Mouse (Mus musculus) myocyte (in vitro differentiated cells): ENCODE data around the gene Dap.

ENCODE experiments used
- CEBPB ChIP-seq: IDR thresholded peaks from 2 replicates; pipeline ENCODE4 v1.6.1; 2011; ENCODE audit warnings: mild to moderate bottlenecking, moderate library complexity; ENCODE audit not compliant: poor library complexity, insufficient read depth, severe bottlenecking
- MAX ChIP-seq: IDR thresholded peaks from one replicate; pipeline ENCODE4 v1.6.1; 2011; ENCODE audit warnings: low read depth, mild to moderate bottlenecking, control low read depth
- MYOG ChIP-seq, 3 experiments: IDR thresholded peaks; one replicate each; pipeline ENCODE4 v1.6.1; 2011; ENCODE audit warnings: control low read depth in 2 of 3, low read depth in 2 of 3, mild to moderate bottlenecking in 2 of 3; ENCODE audit not compliant: insufficient read length in 2 of 3, control insufficient read depth in 1 of 3, insufficient read depth in 1 of 3
- POLR2A ChIP-seq: IDR thresholded peaks from one replicate; pipeline ENCODE4 v1.6.1; 2011; ENCODE audit warnings: low read depth, mild to moderate bottlenecking, control low read depth, moderate library complexity; ENCODE audit not compliant: insufficient read length
- POLR2AphosphoS2 ChIP-seq: IDR thresholded peaks from one replicate; pipeline ENCODE4 v1.6.1; 2011; ENCODE audit warnings: low read depth, control low read depth; ENCODE audit not compliant: insufficient read length
- SRF ChIP-seq: IDR thresholded peaks from one replicate; pipeline ENCODE4 v1.6.1; 2011; ENCODE audit warnings: low read depth; ENCODE audit not compliant: control insufficient read depth, insufficient read length
- USF1 ChIP-seq: IDR thresholded peaks from one replicate; pipeline ENCODE4 v1.6.1; 2011; ENCODE audit warnings: low read depth, mild to moderate bottlenecking, control low read depth, moderate library complexity

- TF ChIP-seq POLR2A (no peak), MAX (no peak), MYOG (IDR thresholded peaks at IDR 0.05; ENCODE audit: control insufficient read depth in 1 of 3, insufficient read depth in 1 of 3, insufficient read length in 2 of 3, low read depth in 2 of 3) (peak in 1 of 3 experiments; percentile 44), SRF (no peak), CEBPB (no peak), POLR2AphosphoS2 (no peak), USF1 (no peak)
Observed at GRCm38 (mm10) chr15:31312001-31312400, 87.9 kb downstream of the Dap start.
